Mouse (Mus musculus): ENCODE measurements around the gene Kcnc3.

Kcnc3 gene

DNA sequence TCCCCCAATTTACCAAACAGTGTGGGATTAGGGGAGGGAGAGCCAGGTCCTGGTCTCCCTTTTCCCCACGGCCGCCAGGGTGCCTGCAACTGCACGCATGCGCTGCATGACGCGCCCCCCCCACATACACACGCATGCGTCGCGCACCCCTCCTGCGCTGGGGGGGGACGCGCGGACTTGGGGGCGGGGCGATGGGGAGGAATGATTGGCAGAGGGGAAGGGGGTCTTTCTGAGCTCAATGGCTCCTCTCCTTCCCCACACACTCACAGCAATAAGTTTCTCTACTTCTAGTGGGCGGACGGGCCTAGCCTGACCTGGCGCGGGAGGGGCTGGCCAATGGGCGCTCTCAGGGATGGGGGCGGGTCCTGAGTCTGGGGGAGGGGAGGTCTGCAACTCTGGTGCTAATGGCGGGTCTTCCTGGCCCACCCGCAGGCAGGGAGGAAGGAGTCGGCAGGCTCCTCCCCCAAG is 13.7 kb downstream of the Kcnc3 start:
- peaks cover 90% of the 10 kb centered on the region for H3K4me1 ChIP-seq (replicated peaks; ENCODE audit: low read depth, low read length)
- H3K36me3 ChIP-seq (ENCODE audit: insufficient read depth, low read length): peaks cover 37% of the 10 kb centered on the region
- no peaks in the 10 kb centered on the region for H3K27me3 ChIP-seq (ENCODE audit: insufficient read depth, low read length)
- TF ChIP-seq POU5F1 (IDR thresholded peaks at IDR 0.05; ENCODE audit: borderline replicate concordance, low read length) (no peak), CTCF (conservative IDR thresholded peaks at IDR 0.05; ENCODE audit: low read length) (no peak), NANOG (IDR thresholded peaks at IDR 0.05; ENCODE audit: borderline replicate concordance, low read length) (no peak)
- H3K9me3 ChIP-seq (ENCODE audit: low read length): no peaks in the 10 kb centered on the region
- peak overlapping the region; percentile 81 for H3K4me3 ChIP-seq (replicated peaks; ENCODE audit: low read length)

DNA sequence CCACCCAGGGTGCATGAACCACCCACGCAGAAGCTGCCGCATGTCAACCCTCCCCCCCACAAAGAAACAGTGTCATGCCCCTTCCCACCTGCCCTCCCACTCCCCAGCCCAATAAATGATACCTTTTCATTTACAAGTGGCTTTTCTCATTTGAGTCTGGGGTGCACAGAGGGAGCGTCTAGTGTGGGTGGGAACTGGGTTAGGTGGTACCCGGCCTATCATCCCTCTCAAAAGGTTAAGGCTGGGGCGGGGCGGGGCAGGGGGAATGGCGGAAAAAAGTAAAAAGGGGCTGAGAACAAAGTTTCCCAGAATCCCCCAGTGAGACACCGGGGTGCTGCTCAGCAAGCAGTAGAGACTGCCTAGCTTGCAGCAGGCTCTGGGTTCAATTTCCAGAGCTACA is 14.2 kb downstream of the Kcnc3 start:
- Histone ChIP-seq H3K27me3 (ENCODE audit: insufficient read depth, low read length) (no peaks in the 10 kb centered on the region), H3K36me3 (ENCODE audit: insufficient read depth, low read length) (peaks cover 34% of the 10 kb centered on the region), H3K9me3 (ENCODE audit: low read length) (no peaks in the 10 kb centered on the region), H3K4me3 (replicated peaks; ENCODE audit: low read length) (peak overlapping the region; percentile 81), H3K4me1 (replicated peaks; ENCODE audit: low read depth, low read length) (peaks cover 90% of the 10 kb centered on the region)
- no peak for TF ChIP-seq NANOG (IDR thresholded peaks at IDR 0.05; ENCODE audit: borderline replicate concordance, low read length)
- no peak for TF ChIP-seq CTCF (conservative IDR thresholded peaks at IDR 0.05; ENCODE audit: low read length)
- no peak for TF ChIP-seq POU5F1 (IDR thresholded peaks at IDR 0.05; ENCODE audit: borderline replicate concordance, low read length)

DNA sequence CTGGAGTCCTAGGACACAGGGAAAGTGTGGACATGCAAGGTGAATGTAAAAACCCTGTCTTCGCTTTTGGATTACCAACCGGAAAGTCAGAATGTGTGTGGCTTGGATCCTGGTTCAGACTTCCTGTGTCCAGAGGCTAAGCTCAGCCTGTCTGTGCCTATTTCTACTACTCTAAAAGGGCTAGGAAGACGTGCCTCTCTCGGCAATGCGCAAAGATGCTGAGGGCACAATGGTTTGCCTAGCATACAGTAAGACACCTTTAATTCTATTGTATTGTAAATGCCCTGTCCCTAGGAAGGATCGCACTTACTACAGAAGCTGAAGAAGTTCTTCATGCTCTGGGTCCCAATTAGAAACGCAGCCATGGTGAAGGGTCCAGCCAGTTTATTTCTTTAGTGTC is 15.0 kb downstream of the Kcnc3 start:
- no peak for TF ChIP-seq NANOG (IDR thresholded peaks at IDR 0.05; ENCODE audit: borderline replicate concordance, low read length)
- H3K9me3 ChIP-seq (ENCODE audit: low read length): no peaks in the 10 kb centered on the region
- H3K4me3 ChIP-seq (replicated peaks; ENCODE audit: low read length): peak overlapping the region; percentile 81
- peaks cover 89% of the 10 kb centered on the region for H3K4me1 ChIP-seq (replicated peaks; ENCODE audit: low read depth, low read length)
- H3K27me3 ChIP-seq (ENCODE audit: insufficient read depth, low read length): no peaks in the 10 kb centered on the region
- H3K36me3 ChIP-seq (ENCODE audit: insufficient read depth, low read length): peaks cover 29% of the 10 kb centered on the region

DNA sequence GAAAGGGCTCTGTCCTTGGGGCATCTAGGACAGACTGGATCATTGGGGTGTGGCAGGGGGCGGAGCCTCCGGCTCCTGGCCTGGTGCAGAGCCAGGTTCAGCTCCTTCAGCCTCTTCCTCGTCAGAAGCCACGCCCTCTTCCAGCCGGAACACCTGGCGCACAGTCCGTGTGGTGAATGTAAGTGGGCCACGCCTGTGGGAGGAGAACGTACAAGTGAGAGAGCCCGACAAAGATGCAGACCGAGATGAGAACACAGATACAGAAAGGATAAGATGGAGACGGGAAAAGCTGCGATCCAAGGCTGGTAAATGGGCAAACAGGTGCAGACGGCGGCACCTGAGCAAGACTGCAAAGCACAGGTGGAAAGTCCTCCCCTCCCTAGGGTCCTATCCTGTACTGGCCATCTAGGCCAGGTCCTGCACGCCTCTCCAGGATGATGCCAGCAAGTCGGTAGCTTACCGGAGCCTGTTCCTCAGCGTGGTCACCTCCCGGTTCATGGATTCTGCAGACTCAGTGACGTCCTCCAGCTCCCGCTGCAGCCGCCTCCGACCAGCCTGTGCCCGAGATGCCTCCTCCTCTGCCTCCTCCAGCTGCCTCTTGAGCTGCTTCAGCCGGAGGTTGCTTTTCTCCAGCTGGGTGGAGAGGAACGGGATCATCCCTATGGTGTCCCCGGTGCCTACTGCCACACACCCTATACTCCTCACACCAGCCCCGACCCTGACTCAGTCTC is 15.9 kb downstream of the Kcnc3 start:
- no peak for TF ChIP-seq CTCF (conservative IDR thresholded peaks at IDR 0.05; ENCODE audit: low read length)
- TF ChIP-seq NANOG (IDR thresholded peaks at IDR 0.05; ENCODE audit: borderline replicate concordance, low read length): no peak
- no peak for TF ChIP-seq POU5F1 (IDR thresholded peaks at IDR 0.05; ENCODE audit: borderline replicate concordance, low read length)
- Histone ChIP-seq H3K27me3 (ENCODE audit: insufficient read depth, low read length) (no peaks in the 10 kb centered on the region), H3K36me3 (ENCODE audit: insufficient read depth, low read length) (peaks cover 30% of the 10 kb centered on the region), H3K4me1 (replicated peaks; ENCODE audit: low read depth, low read length) (peaks cover 89% of the 10 kb centered on the region), H3K4me3 (replicated peaks; ENCODE audit: low read length) (peak overlapping the region; percentile 81), H3K9me3 (ENCODE audit: low read length) (no peaks in the 10 kb centered on the region)

DNA sequence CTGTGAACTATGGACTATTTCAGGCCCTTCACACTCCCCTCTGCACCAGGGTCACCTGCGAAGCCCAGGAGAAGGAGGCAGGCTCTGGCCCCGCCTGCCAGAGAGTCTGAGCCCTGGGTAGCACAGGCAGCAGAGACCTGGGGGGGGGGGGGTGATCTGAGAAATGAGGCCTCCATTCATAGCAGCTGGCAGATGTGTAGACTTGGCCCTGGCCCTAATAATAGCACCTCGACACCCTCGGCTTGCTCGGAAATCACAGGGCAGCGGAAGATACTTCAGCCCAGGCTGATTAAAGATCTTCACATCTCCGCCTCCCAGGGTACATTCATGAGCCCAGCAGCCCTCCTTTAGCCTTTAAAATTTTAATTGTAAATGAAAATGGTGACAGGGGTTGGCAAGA is 21.7 kb downstream of the Kcnc3 start:
- Histone ChIP-seq H3K4me3 (replicated peaks; ENCODE audit: low read length) (no peak overlapping the region), H3K36me3 (ENCODE audit: insufficient read depth, low read length) (peaks cover 33% of the 10 kb centered on the region), H3K9me3 (ENCODE audit: low read length) (0 out of 2 replicates have a peak, but pooled peaks cover 3% of the 10 kb centered on the region), H3K4me1 (replicated peaks; ENCODE audit: low read depth, low read length) (peaks cover 86% of the 10 kb centered on the region), H3K27me3 (ENCODE audit: insufficient read depth, low read length) (peaks cover 4% of the 10 kb centered on the region)
- TF ChIP-seq POU5F1 (IDR thresholded peaks at IDR 0.05; ENCODE audit: borderline replicate concordance, low read length) (no peak), NANOG (IDR thresholded peaks at IDR 0.05; ENCODE audit: borderline replicate concordance, low read length) (no peak), CTCF (conservative IDR thresholded peaks at IDR 0.05; ENCODE audit: low read length) (no peak)

DNA sequence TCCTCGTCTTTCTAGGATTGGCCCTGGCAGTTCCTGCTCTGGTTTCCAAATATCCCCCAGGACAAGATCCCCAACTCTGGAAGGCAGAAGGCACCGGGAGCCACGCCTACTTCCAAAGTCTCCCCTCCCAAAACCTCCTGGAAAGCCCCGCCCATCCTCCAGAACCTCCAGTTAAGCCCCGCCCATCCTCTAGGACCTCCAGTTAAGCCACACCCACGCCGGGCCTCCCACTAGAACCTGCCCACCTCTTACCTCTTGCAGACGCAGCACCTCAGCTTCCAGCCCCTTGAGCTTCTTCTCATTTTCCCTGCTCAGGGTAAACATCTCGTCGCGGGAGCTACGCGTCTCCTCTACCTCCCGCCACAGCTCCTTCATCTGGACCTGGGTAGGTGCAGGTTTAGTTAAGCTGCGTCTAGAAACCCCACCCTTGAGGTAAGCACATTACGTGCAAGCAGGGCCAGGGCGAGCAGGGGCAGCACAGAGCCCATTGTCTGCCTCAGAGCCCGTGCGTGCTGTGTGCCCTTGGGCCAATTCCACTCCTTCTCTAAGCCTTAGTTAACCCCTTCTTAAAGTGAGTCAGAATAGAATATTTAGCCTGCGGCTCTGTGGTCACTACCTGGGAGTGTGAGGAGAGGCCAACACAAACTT is 23.7 kb downstream of the Kcnc3 start:
- Histone ChIP-seq H3K4me1 (replicated peaks; ENCODE audit: low read depth, low read length) (peaks cover 66% of the 10 kb centered on the region), H3K36me3 (ENCODE audit: insufficient read depth, low read length) (peaks cover 14% of the 10 kb centered on the region), H3K4me3 (replicated peaks; ENCODE audit: low read length) (peak overlapping the region; percentile 70), H3K9me3 (ENCODE audit: low read length) (0 out of 2 replicates have a peak, but pooled peaks cover 3% of the 10 kb centered on the region), H3K27me3 (ENCODE audit: insufficient read depth, low read length) (peaks cover 4% of the 10 kb centered on the region)
- TF ChIP-seq NANOG (IDR thresholded peaks at IDR 0.05; ENCODE audit: borderline replicate concordance, low read length) (no peak), CTCF (conservative IDR thresholded peaks at IDR 0.05; ENCODE audit: low read length) (no peak), POU5F1 (IDR thresholded peaks at IDR 0.05; ENCODE audit: borderline replicate concordance, low read length) (no peak)

DNA sequence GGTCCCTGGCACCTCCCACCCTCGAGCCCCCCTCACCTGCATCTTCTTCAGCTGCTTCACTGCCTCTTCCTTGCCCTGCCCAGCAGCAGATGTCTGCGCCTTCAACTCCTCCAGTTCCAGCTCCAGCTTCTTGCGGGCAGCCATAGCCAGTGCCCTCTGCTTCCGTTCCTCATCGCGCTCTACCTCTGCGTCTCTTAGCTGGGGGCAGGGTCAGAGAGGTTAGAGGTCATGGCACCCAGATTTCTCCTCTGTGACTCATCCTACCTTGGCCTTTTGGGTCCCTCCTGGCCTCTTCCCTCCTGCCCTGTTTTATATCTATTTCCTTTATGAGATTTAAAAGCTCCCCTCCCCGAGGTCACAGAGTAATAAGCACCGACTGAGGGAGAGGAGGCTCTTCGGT is 24.8 kb downstream of the Kcnc3 start:
- TF ChIP-seq NANOG (IDR thresholded peaks at IDR 0.05; ENCODE audit: borderline replicate concordance, low read length) (no peak), POU5F1 (IDR thresholded peaks at IDR 0.05; ENCODE audit: borderline replicate concordance, low read length) (no peak), CTCF (conservative IDR thresholded peaks at IDR 0.05; ENCODE audit: low read length) (no peak)
- H3K36me3 ChIP-seq (ENCODE audit: insufficient read depth, low read length): peaks cover 11% of the 10 kb centered on the region
- H3K4me3 ChIP-seq (replicated peaks; ENCODE audit: low read length): peak overlapping the region; percentile 71
- peaks cover 55% of the 10 kb centered on the region for H3K4me1 ChIP-seq (replicated peaks; ENCODE audit: low read depth, low read length)
- peaks cover 4% of the 10 kb centered on the region for H3K27me3 ChIP-seq (ENCODE audit: insufficient read depth, low read length)
- H3K9me3 ChIP-seq (ENCODE audit: low read length): 0 out of 2 replicates have a peak, but pooled peaks cover 3% of the 10 kb centered on the region

DNA sequence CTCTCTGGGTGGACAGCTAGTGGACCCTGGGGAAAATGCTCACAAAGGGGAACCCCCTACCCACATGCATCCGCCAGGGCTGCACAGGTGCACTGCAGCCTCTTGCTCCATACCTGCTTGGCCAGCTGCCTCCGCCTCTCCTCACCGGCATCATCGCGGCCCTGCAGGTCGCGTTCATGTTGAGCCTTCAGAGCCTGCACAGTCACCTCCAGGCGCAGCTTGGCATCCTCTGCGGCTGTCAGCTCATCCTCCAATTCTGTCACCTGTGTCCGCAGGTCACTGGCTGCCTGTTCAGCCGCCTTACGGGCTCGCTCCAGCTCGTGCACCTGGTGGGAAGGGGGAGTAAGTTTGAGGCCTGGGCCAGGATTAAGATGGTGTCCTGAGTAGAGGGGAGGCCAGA is 25.5 kb downstream of the Kcnc3 start:
- H3K9me3 ChIP-seq (ENCODE audit: low read length): 0 out of 2 replicates have a peak, but pooled peaks cover 3% of the 10 kb centered on the region
- peaks cover 6% of the 10 kb centered on the region for H3K36me3 ChIP-seq (ENCODE audit: insufficient read depth, low read length)
- TF ChIP-seq CTCF (conservative IDR thresholded peaks at IDR 0.05; ENCODE audit: low read length) (no peak), NANOG (IDR thresholded peaks at IDR 0.05; ENCODE audit: borderline replicate concordance, low read length) (no peak), POU5F1 (IDR thresholded peaks at IDR 0.05; ENCODE audit: borderline replicate concordance, low read length) (no peak)
- peaks cover 4% of the 10 kb centered on the region for H3K27me3 ChIP-seq (ENCODE audit: insufficient read depth, low read length)
- H3K4me3 ChIP-seq (replicated peaks; ENCODE audit: low read length): peak overlapping the region; percentile 71
- H3K4me1 ChIP-seq (replicated peaks; ENCODE audit: low read depth, low read length): peaks cover 49% of the 10 kb centered on the region

Data from E14TG2a.4 (cell line).